Mouse (Mus musculus) urinary bladder, postnatal 10 days (tissue): ENCODE measurements around the gene Gstp2.

Source experiments
- DNase-seq: peaks from one replicate; pipeline ENCODE4 v3.0.0; 2022; ENCODE audit warnings: low spot score

Gene Gstp2

GRCm38 (mm10) chr19:4045966-4046865 lies at the start of gene Gstp2:
Gstp2 (minus strand) TSS chr19:4046023.
- no peak for DNase-seq

- DNase-seq: no peak
Observed at GRCm38 (mm10) chr19:4094774-4095303, 49.0 kb upstream of the Gstp2 start.

DNA sequence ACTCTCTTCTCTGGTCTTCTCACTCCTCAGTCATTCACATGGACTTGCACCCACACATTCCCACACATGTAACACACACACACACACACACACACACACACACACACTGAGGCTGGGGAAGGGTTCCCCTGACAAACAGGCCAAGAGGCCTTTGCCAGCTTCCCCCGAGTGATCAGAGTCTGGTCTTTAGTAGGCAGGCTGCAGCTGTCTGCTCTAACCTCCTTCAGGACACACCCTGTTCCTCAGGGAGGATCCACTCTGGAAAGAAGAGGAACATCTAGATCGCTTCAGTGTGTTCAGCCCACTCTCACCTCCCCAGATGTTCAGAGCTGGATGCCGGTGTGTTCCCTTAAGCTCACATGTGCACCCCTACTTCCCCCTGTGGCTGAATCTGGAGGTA lies 48.5 kb upstream of the Gstp2 start:
- no peak for DNase-seq

GRCm38 (mm10) chr19:4093772-4094171 lies 47.9 kb upstream of the Gstp2 start:
- DNase-seq: no peak

GRCm38 (mm10) chr19:4092750-4093149 lies 46.9 kb upstream of the Gstp2 start:
- no peak for DNase-seq

GRCm38 (mm10) chr19:4091383-4091782 lies 45.6 kb upstream of the Gstp2 start:
- no peak for DNase-seq

DNA sequence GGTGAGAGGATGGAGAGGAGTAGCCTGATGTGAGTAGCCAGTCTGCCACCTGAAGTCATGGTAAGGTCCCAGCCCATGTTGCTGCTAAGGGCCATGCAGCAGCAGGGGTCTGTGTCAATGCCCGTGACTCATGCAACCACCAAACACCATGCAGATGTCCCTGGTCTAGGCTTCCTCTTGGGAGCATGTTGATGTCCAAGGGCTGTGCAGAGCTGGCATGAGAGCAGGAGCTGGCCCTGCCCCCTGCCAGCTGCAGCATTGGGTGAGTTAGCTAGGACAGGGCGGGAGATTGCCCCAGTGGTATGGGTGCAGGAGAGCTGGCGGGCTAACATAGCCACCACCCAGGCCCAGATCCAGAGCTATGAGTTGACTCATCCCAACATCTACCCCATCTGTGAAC lies 44.6 kb upstream of the Gstp2 start:
- no peak for DNase-seq

- DNase-seq: no peak
Observed at GRCm38 (mm10) chr19:4089128-4089527, 43.3 kb upstream of the Gstp2 start.

DNA sequence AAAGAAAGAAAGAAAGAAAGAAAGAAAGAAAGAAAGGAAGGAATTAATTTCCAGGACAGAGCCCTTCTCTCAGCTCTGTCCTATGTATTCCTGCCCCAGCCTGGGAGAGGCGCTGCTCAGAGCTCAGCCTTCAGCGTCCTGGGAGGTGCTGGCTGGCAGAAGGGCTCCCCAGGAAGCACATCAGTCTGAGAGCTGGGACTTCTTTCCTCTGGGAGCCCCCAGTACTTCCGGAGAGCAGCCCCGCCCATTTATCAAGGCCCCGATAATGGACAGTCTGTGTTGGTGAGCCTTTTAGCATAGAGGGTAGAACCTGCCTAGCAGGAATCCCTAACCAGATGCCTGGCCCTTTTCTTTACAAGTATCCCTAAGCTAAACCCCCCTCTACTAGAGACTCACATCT lies 42.3 kb upstream of the Gstp2 start:
- DNase-seq: no peak

DNA sequence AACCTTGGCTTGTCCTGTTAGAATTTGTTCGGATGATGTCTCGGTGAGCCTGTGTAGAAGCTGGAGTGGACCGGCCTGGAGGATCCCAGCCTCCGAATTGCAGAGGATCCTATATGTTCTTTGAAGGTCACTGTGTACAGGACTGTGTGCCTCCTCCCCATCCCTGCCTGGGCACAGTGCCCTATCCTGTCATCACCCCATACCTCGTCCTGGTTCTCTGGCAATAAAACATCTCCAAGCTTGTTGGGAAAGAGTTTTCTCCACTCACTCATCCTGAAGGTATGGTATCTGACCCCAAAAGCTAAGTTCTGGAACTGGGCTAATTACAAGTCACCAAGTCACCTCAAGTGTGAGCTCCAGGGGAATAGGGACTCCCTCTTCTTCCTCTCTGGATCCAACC lies 41.3 kb upstream of the Gstp2 start:
- no peak for DNase-seq

DNA sequence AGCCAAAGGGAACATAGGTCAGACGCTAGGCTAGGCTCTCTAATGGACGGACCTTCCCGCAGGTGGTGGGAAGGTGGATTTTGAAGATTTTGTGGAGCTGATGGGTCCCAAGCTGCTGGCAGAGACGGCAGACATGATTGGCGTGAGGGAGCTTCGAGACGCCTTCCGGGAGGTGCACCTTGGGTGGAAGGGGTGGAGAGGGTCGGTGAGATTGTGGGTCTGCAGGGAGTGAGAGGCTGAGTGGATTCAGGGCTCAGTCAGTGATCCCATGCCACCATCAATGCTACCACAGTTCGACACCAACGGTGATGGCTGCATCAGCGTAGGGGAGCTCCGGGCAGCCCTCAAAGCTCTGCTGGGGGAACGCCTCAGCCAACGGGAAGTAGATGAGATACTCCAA lies 40.3 kb upstream of the Gstp2 start:
- DNase-seq: no peak

- DNase-seq: no peak
Observed at GRCm38 (mm10) chr19:4084984-4085383, 39.2 kb upstream of the Gstp2 start.

GRCm38 (mm10) chr19:4083826-4084225 lies 38.0 kb upstream of the Gstp2 start:
- no peak for DNase-seq

- DNase-seq: no peak
Observed at GRCm38 (mm10) chr19:4083316-4083715, 37.5 kb upstream of the Gstp2 start.

DNA sequence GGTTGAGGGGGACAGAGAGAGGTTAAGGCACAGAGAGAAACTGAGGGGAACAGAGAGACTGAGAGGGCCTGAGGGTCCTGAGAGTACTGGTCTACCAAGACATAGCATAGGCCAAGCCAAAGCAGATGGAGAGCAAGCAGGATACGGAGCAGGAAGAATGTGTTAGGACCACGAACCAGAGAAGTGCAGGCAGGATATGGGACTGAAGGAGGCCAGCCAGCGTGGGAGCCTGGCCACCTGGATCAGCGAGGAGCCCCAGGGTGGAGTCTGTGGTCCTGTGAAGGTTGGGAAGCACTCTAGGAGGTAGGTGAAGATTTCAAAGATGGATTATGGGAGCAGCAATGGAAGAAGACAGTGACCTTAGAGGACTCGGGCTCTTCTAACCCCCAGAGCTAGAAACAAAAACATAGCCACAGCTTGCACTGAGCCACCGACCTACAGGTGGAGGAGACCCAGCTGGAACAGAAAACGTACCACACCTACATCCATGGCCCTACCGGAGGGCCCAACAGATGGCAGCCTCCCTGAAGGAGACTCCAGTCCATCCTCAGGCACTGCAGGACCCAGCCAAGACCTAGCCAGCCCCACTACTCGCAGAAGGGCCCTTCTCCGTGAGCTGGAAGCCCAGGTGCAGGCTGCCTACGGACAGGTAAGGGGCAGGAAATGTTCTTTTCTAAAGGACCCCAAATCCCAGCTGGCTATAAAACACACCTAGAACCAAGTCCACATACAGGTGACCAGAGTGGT lies 36.6 kb upstream of the Gstp2 start:
- DNase-seq: no peak

- DNase-seq: no peak
Observed at GRCm38 (mm10) chr19:4081394-4081793, 35.6 kb upstream of the Gstp2 start, which contains the start of gene Cabp2. Cabp2 (plus strand) TSS chr19:4081578.

DNA sequence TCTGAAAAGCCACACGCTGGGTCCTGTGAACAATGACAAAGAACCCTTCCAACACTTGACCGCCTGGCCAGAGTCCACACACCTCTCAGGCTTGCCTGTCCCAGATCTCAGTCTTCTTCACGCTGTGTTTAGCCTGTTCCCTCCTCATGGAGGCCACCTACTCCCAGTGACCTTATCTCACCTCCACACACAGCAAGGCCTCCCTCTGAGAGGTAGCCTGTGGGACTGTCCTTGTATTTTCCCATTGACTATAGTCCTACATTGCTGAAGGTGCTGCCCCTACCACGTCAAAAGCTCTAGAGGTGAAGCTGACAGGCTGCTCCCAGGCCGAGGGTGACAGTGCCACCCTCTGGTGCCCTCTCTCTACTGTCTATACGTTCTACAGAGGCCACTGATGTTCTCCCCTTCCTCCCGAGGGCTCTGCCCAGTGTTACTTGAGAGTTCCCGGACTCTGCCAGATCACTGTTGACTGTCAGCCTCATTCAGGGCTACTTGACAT lies 34.7 kb upstream of the Gstp2 start:
- no peak for DNase-seq

- no peak for DNase-seq
Observed at GRCm38 (mm10) chr19:4079594-4079993, 33.8 kb upstream of the Gstp2 start.

GRCm38 (mm10) chr19:4075531-4075930 lies 29.7 kb upstream of the Gstp2 start:
- no peak for DNase-seq

GRCm38 (mm10) chr19:4072706-4073424 lies 27.0 kb upstream of the Gstp2 start:
- no peak for DNase-seq

DNA sequence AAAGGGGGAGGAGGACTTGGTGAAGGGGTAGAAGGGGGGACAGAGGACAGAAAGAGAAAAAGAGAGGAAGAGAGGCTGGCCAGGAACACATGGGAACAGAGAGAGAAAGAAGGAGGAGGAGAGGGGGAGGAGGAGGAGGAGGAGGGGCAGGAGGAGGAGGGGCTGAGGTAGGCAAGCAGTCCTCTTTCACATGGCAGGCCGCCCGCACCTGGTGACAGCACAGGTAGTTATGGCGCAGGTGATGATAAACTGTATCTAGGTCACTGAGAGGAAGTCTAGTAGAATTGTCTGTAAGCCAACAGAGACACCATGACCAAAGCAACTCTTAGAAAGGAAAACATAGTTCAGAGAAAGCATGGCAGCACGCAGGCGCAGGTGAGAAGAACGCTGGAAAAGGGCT lies 25.6 kb upstream of the Gstp2 start:
- no peak for DNase-seq

GRCm38 (mm10) chr19:4070756-4071155 lies 24.9 kb upstream of the Gstp2 start:
- DNase-seq: no peak
